Mouse (Mus musculus) liver, embryonic 14.5 days (tissue): ENCODE data around the gene Racgap1.

Experiments used
- CTCF ChIP-seq: IDR thresholded peaks from 2 replicates; pipeline ENCODE4 v1.5.1; 2016; ENCODE audit warnings: antibody characterized with exemption, low read depth, control low read depth
- EP300 ChIP-seq: IDR thresholded peaks from 2 replicates; pipeline ENCODE4 v1.6.1; 2016; ENCODE audit warnings: antibody characterized with exemption, low read depth

- no peak for TF ChIP-seq EP300
- no peak for TF ChIP-seq CTCF
These were observed 2.4 kb upstream of the Racgap1 start for GRCm38 (mm10) chr15:99653876-99654275.
